Mouse (Mus musculus): ENCODE measurements around the gene Gm20388.

DNA sequence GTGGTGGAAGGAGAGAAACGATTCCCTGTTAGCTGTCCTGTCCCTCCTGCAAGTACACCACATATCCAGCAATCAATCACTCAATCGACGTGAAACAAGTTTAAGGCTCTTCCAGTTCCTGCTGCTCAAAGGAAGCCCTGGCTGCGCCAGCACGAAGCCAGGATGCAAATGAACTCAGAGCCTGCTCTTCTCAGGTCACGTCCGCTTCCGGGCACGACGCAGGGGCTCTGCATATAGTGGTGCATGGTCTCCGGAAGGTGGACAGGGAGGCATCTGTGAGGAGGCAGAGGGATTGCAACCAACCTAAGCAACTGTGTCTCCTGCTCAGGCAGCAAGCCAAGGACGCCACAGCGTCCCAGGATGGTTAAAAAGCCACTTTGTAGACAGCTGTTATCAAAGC lies 985.0 kb downstream of the Gm20388 start:
- TF ChIP-seq CTCF (IDR thresholded peaks at IDR 0.05; ENCODE audit: control insufficient read depth, insufficient read depth, low read length): no peak
- no peak for TF ChIP-seq POLR2A (IDR thresholded peaks at IDR 0.05; ENCODE audit: borderline replicate concordance, control insufficient read depth, low read depth, low read length)

All from bone marrow, adult 2 months (tissue).